7 mouse cellular contexts compared by ENCODE assay signal in the genomic region with DNA sequence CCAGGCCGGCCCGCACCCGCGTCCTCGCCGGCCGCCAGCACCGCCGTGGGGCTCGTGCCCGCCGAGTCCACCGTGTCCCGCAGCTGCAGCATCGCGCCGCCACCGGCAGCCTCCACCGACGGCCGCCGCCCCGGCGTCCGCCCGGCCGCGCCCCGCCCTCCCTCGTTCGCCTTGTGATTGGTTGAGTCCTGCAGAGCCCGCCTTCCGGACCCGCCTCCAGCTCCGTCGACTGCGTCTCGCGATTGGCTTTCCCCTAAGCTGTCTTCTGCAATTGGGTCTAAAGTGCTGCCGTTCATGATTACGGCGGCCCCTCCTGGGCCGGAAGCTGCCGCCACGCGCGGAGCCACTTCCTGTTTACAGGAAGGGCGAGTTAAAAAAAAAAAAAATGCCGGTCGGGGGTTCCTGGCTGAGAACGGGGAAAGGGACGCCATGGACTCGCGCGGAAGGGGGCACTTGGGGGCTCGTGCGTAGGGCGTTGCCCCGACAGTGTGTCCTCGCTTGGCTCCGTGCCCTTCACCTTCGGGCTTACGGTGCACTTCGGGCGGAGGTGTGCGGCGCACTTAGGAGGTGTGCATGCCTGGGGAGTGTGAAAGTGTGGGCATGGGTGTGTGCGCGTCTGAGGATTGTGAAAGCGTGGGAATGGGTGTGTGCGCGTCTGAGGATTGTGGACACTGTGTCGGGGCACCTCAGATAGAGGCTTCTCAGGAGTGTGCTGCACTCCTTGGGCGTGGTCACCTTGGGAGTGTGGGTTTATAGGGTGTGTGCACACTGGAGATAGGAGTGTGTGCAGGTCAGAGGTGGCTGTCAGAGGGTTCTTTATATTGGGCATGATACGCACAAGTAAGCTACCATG. TPM values are rescaled to one million over a fixed set of nuclear protein-coding genes. Genes with fewer than 3 reads are reported as not detected.
DNase-seq lines count a peak whose midpoint lies in the region; ATAC-seq lines count a peak whose summit lies in the region.

Tprgl (minus strand) TSS at position 129 of the 853 bp plus-strand sequence.

- peak; percentile 97 for ATAC-seq in intestine, embryonic 15.5 days

- intact Hi-C loops in gastrocnemius, postnatal 36 days (cut with DNase I): no loop called here
- intact Hi-C loops in left cerebral cortex, postnatal 25 days (cut with DNase I): loop anchor here (5.0 kb wide), 1 partner anchor 93 kb away; no protein-coding TSS in a partner anchor

- peak within 1 kb of the TSS; percentile 71 for H3K9ac ChIP-seq in intestine, embryonic 15.5 days

- H3K27ac ChIP-seq in intestine, embryonic 15.5 days: peak within 1 kb of the TSS; percentile 72
- H3K27ac ChIP-seq in midbrain, embryonic 10.5 days (replicated peaks): peak within 1 kb of the TSS; percentile 85

- DNase-seq in adrenal gland, adult 2 months: peak; percentile 98
- peak; percentile 95 for DNase-seq in embryo, embryonic 11.5 days (ENCODE audit: low read depth, low spot score)
- DNase-seq in gastrocnemius, postnatal 36 days: peak; percentile 96
- peak; percentile 95 to 98 for DNase-seq in left cerebral cortex, postnatal 25 days (ENCODE audit: low spot score in 2 of 2)
- peak; percentile 98 for DNase-seq in midbrain, embryonic 10.5 days (ENCODE audit: low spot score)
- peak; percentile 94 for DNase-seq in right cerebral cortex, postnatal 4 days

- H3K9me3 ChIP-seq in intestine, embryonic 15.5 days: no peaks in the 10 kb centered on the region
- no peaks in the 10 kb centered on the region for H3K9me3 ChIP-seq in midbrain, embryonic 10.5 days (replicated peaks)

- no peaks in the 10 kb centered on the region for H3K27me3 ChIP-seq in intestine, embryonic 15.5 days (replicated peaks)
- H3K27me3 ChIP-seq in midbrain, embryonic 10.5 days (ENCODE audit: low read depth, poor library complexity, severe bottlenecking): no peaks in the 10 kb centered on the region

- H3K36me3 ChIP-seq in intestine, embryonic 15.5 days: peaks cover 19% of the 10 kb centered on the region
- H3K36me3 ChIP-seq in midbrain, embryonic 10.5 days: peaks cover 31% of the 10 kb centered on the region

- H3K4me3 ChIP-seq in intestine, embryonic 15.5 days (replicated peaks): peak within 1 kb of the TSS; percentile 98
- H3K4me3 ChIP-seq in midbrain, embryonic 10.5 days: peak within 1 kb of the TSS; percentile 94

- H3K4me2 ChIP-seq in intestine, embryonic 15.5 days (replicated peaks): peak within 1 kb of the TSS; percentile 87

- WGBS in intestine, embryonic 15.5 days: under 1% methylated on average over 66 of the region's 75 CpGs
- 1% methylated on average over 75 of the region's 75 CpGs for WGBS in midbrain, embryonic 10.5 days

- H3K4me1 ChIP-seq in intestine, embryonic 15.5 days (replicated peaks): peaks cover 11% of the 10 kb centered on the region
- H3K4me1 ChIP-seq in midbrain, embryonic 10.5 days: peaks cover 28% of the 10 kb centered on the region

RNA-seq across cellular contexts. Expression of gene Tprgl, which starts in this region (rescaled TPM):
- total RNA-seq in adrenal gland, adult 2 months (2021): 100 to 1,000 TPM; 151 to 180 TPM
- 188 and 210 TPM in 2 replicates for polyA plus RNA-seq in adrenal gland, adult 2 months (2012; rRNA removed)
- total RNA-seq in gastrocnemius, postnatal 36 days (2021): 10 to 100 TPM; 82.7 to 82.8 TPM
- 102 and 110 TPM in 2 replicates for polyA plus RNA-seq in intestine, embryonic 15.5 days (2015; fragmentation: Nextera tagmentation; extraction: Ambion mirVana)
- 100 to 1,000 TPM; 151 to 153 TPM for total RNA-seq in left cerebral cortex, postnatal 25 days (2021)
- 120 and 129 TPM in 2 replicates for polyA plus RNA-seq in midbrain, embryonic 10.5 days (2016; fragmentation: Nextera tagmentation; extraction: Ambion mirVana)

Comparison
In these comparisons a context has a peak if more than half of its experiments do, and no peak if none do; other contexts are left out.
1. Peak in every context shown above with its lines: DNase-seq, ATAC-seq, H3K4me3 ChIP-seq and H3K27ac ChIP-seq.